Mouse (Mus musculus): Measurements from ENCODE around the gene Syn3.

GRCm38 (mm10) chr10:86293880-86294279 lies 204.8 kb downstream of the Syn3 start:
- TF ChIP-seq CTCF (conservative IDR thresholded peaks at IDR 0.05; ENCODE audit: insufficient read depth, insufficient read length, low read depth, low read length), result no peak; the same call in 1 of the 2 replicates
- no peak for TF ChIP-seq POLR2A (IDR thresholded peaks at IDR 0.05; ENCODE audit: low read depth, low read length)
